Comparison of ENCODE assay signal across 50 mouse cellular contexts in the genomic region with DNA sequence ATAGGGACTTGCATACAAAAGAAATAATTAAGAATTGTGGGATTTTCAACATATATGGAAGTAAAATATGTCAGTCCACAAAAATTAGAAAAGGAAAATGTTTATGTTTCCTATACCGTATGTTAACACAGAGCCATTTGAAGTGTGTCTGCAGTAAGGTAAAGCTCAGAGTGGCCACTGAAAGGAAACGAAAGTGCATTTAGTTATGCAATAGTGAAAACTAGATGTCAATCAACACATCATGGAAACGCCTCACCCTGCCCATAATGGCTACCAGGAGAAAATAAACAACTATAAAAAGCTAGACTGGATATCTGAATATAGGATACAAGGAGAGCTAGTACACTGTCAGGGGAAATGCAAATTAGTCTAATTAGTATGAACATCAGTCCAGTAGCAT. TPM values are rescaled to one million over a fixed set of nuclear protein-coding genes. Genes with fewer than 3 reads are reported as not detected.
"Had no signal": no experiment of that assay in that cellular context is flagged by ENCODE, and none has a peak within 500 bp of the region (broad histone marks: within the 10 kb centered on the region; RNA-seq: fewer than 3 reads in every experiment).

No protein-coding gene starts in this region.

- ATAC-seq: hindbrain, embryonic 16.5 days; hindbrain, postnatal 0 days; inflammation-experienced regulatory T-cells, adult 6 months; intestine, embryonic 15.5 days; intestine, embryonic 16.5 days; intestine, postnatal 0 days had no signal

- H3K4me1 ChIP-seq: heart, embryonic 10.5 days; heart, embryonic 12.5 days; heart, embryonic 13.5 days; heart, embryonic 15.5 days; hindbrain, embryonic 10.5 days; hindbrain, embryonic 12.5 days; hindbrain, embryonic 15.5 days; intestine, embryonic 15.5 days; kidney, embryonic 15.5 days had no signal

- DNase-seq: heart, postnatal 10 days; heart, postnatal 14 days; heart, postnatal 36 days; heart, postnatal 4 days; kidney, adult 11 months; kidney, adult 18-20 months; kidney, adult 2 months; kidney, adult 8-10 months; kidney, adult 9 months; kidney, postnatal 10 days; kidney, postnatal 14 days; kidney, postnatal 25 days; kidney, postnatal 36 days; kidney, postnatal 4 days; layer of hippocampus, adult 9-11 months; layer of hippocampus, postnatal 36 days had no signal

- H3K4me3 ChIP-seq: heart, embryonic 10.5 days; heart, embryonic 12.5 days; heart, embryonic 13.5 days; heart, embryonic 15.5 days; hindbrain, embryonic 10.5 days; hindbrain, embryonic 12.5 days; hindbrain, embryonic 13.5 days; hindbrain, embryonic 15.5 days; intestine, embryonic 15.5 days; kidney, embryonic 15.5 days; layer of hippocampus, adult 2 months had no signal

RNA-seq across cellular contexts. Expression of a gene that starts 1.3 kb away (rescaled TPM):
- total RNA-seq: heart, postnatal 10 days; heart, postnatal 14 days; heart, postnatal 25 days; heart, postnatal 36 days; heart, postnatal 4 days; hematopoietic stem cell, adult 5-6 weeks; hindbrain, postnatal 0 days; layer of hippocampus, adult 18-20 months; layer of hippocampus, adult 2 months; layer of hippocampus, adult 8-10 months; layer of hippocampus, postnatal 10 days; layer of hippocampus, postnatal 14 days; layer of hippocampus, postnatal 25 days; layer of hippocampus, postnatal 36 days had no signal
- polyA plus RNA-seq: heart, embryonic 10.5 days; heart, embryonic 11.5 days; heart, embryonic 12.5 days; heart, embryonic 13.5 days; heart, embryonic 14.5 days; heart, embryonic 15.5 days; heart, embryonic 16.5 days; heart, postnatal 0 days; hindbrain, embryonic 10.5 days; hindbrain, embryonic 11.5 days; hindbrain, embryonic 12.5 days; hindbrain, embryonic 13.5 days; hindbrain, embryonic 14.5 days; hindbrain, embryonic 15.5 days; hindbrain, embryonic 16.5 days; hindbrain, postnatal 0 days; inflammation-experienced regulatory T-cells, adult 6 months; intestine, embryonic 14.5 days; intestine, embryonic 15.5 days; intestine, embryonic 16.5 days; intestine, postnatal 0 days; kidney, adult 2 months; kidney, embryonic 14.5 days; kidney, embryonic 15.5 days; kidney, embryonic 16.5 days; kidney, postnatal 0 days; large intestine, adult 2 months had no signal
